Mouse (Mus musculus) neural tube, embryonic 11.5 days (tissue): Measurements from ENCODE around the gene Chac2. TPM values are rescaled to one million over a fixed set of nuclear protein-coding genes. Genes with fewer than 3 reads are reported as not detected.

ENCODE experiments used
- ATAC-seq: fragments of 200-750 bp; cut with Nextera tagmentation; 2 replicates; pipeline ENCODE4 v1.8.0; 2017; ENCODE audit warnings: moderate number of reproducible peaks, mild to moderate bottlenecking, moderate TSS enrichment, moderate library complexity; ENCODE audit not compliant: insufficient read depth, low FRiP score, low TSS enrichment
- DNase-seq: peaks from one replicate; pipeline ENCODE4 v3.0.0-alpha.2; 2015; ENCODE audit warnings: low spot score
- H3K27ac ChIP-seq: fragments of 300-500 bp; sonication (generic); 2 replicates; pipeline ENCODE4 v1.5.1; 2014; ENCODE audit warnings: low read depth, mild to moderate bottlenecking, low read length
- H3K27me3 ChIP-seq: fragments of 300-500 bp; sonication (generic); 2 replicates; pipeline ENCODE4 v1.6.1; 2014; ENCODE audit warnings: mild to moderate bottlenecking, low read length, mixed read lengths; ENCODE audit not compliant: control insufficient read depth, insufficient read depth
- H3K36me3 ChIP-seq: fragments of 300-500 bp; sonication (generic); 2 replicates; pipeline ENCODE4 v1.6.1; 2014; ENCODE audit warnings: mild to moderate bottlenecking, low read length, moderate library complexity, mixed read lengths; ENCODE audit not compliant: control insufficient read depth, insufficient read depth
- H3K4me1 ChIP-seq: fragments of 300-500 bp; sonication (generic); 2 replicates; pipeline ENCODE4 v1.6.1; 2014; ENCODE audit warnings: low read length, mixed read lengths; ENCODE audit not compliant: control insufficient read depth, insufficient read depth
- H3K4me2 ChIP-seq: fragments of 300-500 bp; sonication (generic); 2 replicates; pipeline ENCODE4 v1.6.1; 2014; ENCODE audit warnings: low read depth, mild to moderate bottlenecking, moderate library complexity
- H3K4me3 ChIP-seq: fragments of 300-500 bp; sonication (generic); 2 replicates; pipeline ENCODE4 v1.5.1; 2014; ENCODE audit warnings: low read depth, low read length
- H3K9ac ChIP-seq: fragments of 300-500 bp; sonication (generic); 2 replicates; pipeline ENCODE4 v1.6.1; 2014; ENCODE audit warnings: mild to moderate bottlenecking, low read length
- H3K9me3 ChIP-seq: fragments of 300-500 bp; sonication (generic); 2 replicates; pipeline ENCODE4 v1.6.1; 2016; ENCODE audit warnings: low read length; ENCODE audit not compliant: control insufficient read depth
- WGBS: fragments of 180-500 bp; shearing (Covaris S2); extraction: QIAGEN DNeasy Blood & Tissue Kit; methylation state at CpG from one replicate; pipeline ENCODE4 v1.1.7; 2014; 5-methylcytosine and 5-hydroxymethylcytosine counted together
- polyA plus RNA-seq: library from polyadenylated mRNA; unstranded; fragments of >200 nt; fragmentation: Nextera tagmentation; extraction: Ambion mirVana; gene quantifications from 2 replicates; pipeline ENCODE4 v1.2.1, GENCODE M21; 2014

Chac2 gene
- polyA plus RNA-seq, 1 experiment from 2014 or later, result 15.3 TPM

GRCm38 (mm10) chr11:30986625-30987017 is 471 bp upstream of the Chac2 start:
- H3K4me1 ChIP-seq, result no peaks in the 10 kb centered on the region
- peak overlapping the region; percentile 55 for H3K4me2 ChIP-seq
- DNase-seq, result no peak
- no peaks in the 10 kb centered on the region for H3K9me3 ChIP-seq
- peak; percentile 56 for ATAC-seq
- H3K9ac ChIP-seq, result peak overlapping the region; percentile 29
- peak overlapping the region; percentile 56 for H3K4me3 ChIP-seq
- H3K36me3 ChIP-seq, result no peaks in the 10 kb centered on the region
- 3% methylated on average over 2 of the region's 2 CpGs for WGBS
- no peaks in the 10 kb centered on the region for H3K27me3 ChIP-seq
- H3K27ac ChIP-seq, result no peak overlapping the region

- DNase-seq (no peak), ATAC-seq (no peak)
- H3K9ac ChIP-seq, result no peak overlapping the region
- no peaks in the 10 kb centered on the region for H3K4me1 ChIP-seq
- no peak overlapping the region for H3K4me2 ChIP-seq
- 46% methylated on average over 2 of the region's 2 CpGs for WGBS
- H3K36me3 ChIP-seq, result no peaks in the 10 kb centered on the region
- H3K27me3 ChIP-seq, result no peaks in the 10 kb centered on the region
- H3K4me3 ChIP-seq, result no peak overlapping the region
- no peak overlapping the region for H3K27ac ChIP-seq
- H3K9me3 ChIP-seq, result no peaks in the 10 kb centered on the region
Measured at GRCm38 (mm10) chr11:30985237-30985636, 913 bp downstream of the Chac2 start.

DNA sequence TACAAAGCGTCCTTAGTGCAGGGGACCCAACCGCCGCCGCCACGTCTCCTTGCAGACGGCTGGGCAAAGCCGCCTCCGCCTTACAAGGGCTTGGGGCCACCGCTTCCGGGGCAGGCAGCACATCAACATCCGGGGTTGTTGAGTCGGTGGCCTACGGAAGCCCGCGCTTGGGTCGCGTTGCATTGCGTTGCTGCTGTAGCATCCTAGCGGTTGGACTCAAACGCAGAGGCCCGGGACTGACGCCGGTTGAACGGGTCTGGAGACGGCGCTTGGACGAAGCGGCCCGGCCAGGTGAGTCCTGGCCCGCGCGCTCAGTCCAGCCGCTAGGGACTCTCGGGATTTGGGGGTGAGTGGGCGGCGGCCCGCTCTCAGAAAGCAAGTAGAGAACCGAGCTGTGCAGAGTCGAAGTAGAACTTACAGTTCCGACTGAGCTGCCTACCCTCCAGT is 31.8 kb downstream of the Chac2 start, which contains the start of gene Erlec1:
Gene Erlec1 (minus strand): TSS at position 57 of the 447 bp plus-strand sequence.
- H3K4me1 ChIP-seq, result no peaks in the 10 kb centered on the region
- WGBS, result under 1% methylated on average over 40 of the region's 40 CpGs

DNA sequence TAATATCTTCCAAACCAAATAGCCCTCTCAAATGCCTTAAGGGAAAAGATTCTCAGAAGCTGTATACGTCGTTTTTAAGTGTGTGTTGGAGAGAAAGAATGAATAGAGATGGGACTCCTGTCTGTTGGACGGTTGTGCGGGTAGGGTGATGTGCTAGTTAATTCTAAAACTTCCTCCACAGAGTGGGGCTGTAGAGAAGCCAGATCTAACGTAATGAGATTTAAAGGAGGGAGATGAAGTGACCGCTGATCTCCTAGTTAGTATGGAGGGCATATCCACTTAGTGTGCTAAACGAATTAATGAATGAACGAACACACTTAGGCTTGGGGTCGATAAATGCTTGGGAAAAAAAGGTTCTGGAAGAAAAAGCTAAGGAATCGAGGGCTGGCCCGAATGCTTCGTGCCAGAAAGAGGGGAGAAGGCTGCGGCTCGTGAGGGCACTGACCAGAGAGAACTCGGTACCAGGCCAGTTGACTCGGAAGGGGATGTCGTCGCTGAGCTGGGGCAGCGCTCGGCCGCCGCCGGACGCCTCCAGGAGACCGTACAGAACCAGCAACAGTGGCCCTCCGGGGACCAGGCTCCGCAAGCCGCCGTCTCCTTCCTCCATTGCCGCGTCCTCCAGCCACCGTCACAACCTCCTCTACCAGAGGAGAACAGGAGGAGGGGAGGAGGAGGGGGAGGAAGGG is 32.5 kb downstream of the Chac2 start:
- Histone ChIP-seq H3K9me3 (peaks cover 3% of the 10 kb centered on the region; the same call in 1 of the 2 replicates), H3K36me3 (no peaks in the 10 kb centered on the region), H3K27me3 (no peaks in the 10 kb centered on the region), H3K4me2 (peak overlapping the region; percentile 46), H3K9ac (peak overlapping the region; percentile 75), H3K4me1 (no peaks in the 10 kb centered on the region), H3K27ac (0 out of 2 replicates have a peak overlapping the region, but pooled peaks have one; percentile 36), H3K4me3 (peak overlapping the region; percentile 65)
- ATAC-seq (peak; percentile 89), DNase-seq (peak; percentile 46)
- WGBS, result 1% methylated on average over 27 of the region's 32 CpGs

More for the DNA sequence above, 31.8 kb downstream of the Chac2 start, which contains the start of gene Erlec1:
- DNase-seq, result peak; percentile 90
- peaks cover 3% of the 10 kb centered on the region; the same call in 1 of the 2 replicates for H3K9me3 ChIP-seq
- H3K9ac ChIP-seq, result peak within 1 kb of the TSS; percentile 81
- no peaks in the 10 kb centered on the region for H3K27me3 ChIP-seq
- ATAC-seq, result peak; percentile 99
- H3K27ac ChIP-seq, result peak within 1 kb of the TSS; percentile 36; the same call in 1 of the 2 replicates
- H3K4me3 ChIP-seq, result peak within 1 kb of the TSS; percentile 65
- H3K4me2 ChIP-seq, result peak within 1 kb of the TSS; percentile 68
- no peaks in the 10 kb centered on the region for H3K36me3 ChIP-seq

DNA sequence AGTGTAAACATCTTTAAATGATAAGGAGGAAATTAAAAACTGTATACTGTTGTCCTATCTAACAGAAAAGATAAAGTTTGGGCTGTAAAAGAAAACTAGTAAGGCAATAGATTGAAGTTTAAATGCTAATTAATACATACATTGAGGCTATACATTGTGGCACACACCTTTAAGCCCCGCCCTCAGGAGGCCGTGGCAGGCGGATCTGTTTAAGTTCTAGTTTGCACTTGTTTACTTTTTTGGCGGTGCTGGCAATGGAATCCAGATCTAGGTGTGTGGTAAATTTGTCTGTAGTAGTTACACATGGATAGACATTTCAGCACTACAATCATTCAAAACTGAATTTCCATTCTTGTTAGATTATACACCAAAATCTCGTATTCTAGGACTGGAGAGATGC is 33.3 kb downstream of the Chac2 start:
- Histone ChIP-seq H3K9ac (no peak overlapping the region), H3K27me3 (no peaks in the 10 kb centered on the region), H3K4me3 (no peak overlapping the region; the same call in 1 of the 2 replicates), H3K9me3 (peaks cover 3% of the 10 kb centered on the region; the same call in 1 of the 2 replicates), H3K4me1 (no peaks in the 10 kb centered on the region), H3K4me2 (peak overlapping the region; percentile 46), H3K27ac (no peak overlapping the region), H3K36me3 (no peaks in the 10 kb centered on the region)
- DNase-seq (no peak), ATAC-seq (no peak)
- 79% methylated on average over 5 of the region's 5 CpGs for WGBS

GRCm38 (mm10) chr11:30943522-30943921 is 42.6 kb downstream of the Chac2 start:
- no peaks in the 10 kb centered on the region for H3K27me3 ChIP-seq
- WGBS, result 92% methylated on average over 2 of the region's 2 CpGs
- peaks cover 5% of the 10 kb centered on the region; the same call in 1 of the 2 replicates for H3K36me3 ChIP-seq
- no peaks in the 10 kb centered on the region for H3K4me1 ChIP-seq
- no peak overlapping the region for H3K27ac ChIP-seq
- H3K4me2 ChIP-seq, result no peak overlapping the region
- no peak for DNase-seq
- no peak overlapping the region for H3K9ac ChIP-seq
- ATAC-seq, result no peak
- H3K4me3 ChIP-seq, result no peak overlapping the region
- no peaks in the 10 kb centered on the region for H3K9me3 ChIP-seq

GRCm38 (mm10) chr11:30928498-30928897 is 57.7 kb downstream of the Chac2 start:
- no peaks in the 10 kb centered on the region for H3K36me3 ChIP-seq
- WGBS, result 100% methylated on average over 1 of the region's 1 CpGs
- H3K9me3 ChIP-seq, result no peaks in the 10 kb centered on the region
- H3K27me3 ChIP-seq, result no peaks in the 10 kb centered on the region
- no peak overlapping the region for H3K27ac ChIP-seq
- ATAC-seq (no peak), DNase-seq (no peak)
- no peak overlapping the region for H3K4me3 ChIP-seq
- no peaks in the 10 kb centered on the region for H3K4me1 ChIP-seq
- no peak overlapping the region for H3K4me2 ChIP-seq
- H3K9ac ChIP-seq, result no peak overlapping the region

DNA sequence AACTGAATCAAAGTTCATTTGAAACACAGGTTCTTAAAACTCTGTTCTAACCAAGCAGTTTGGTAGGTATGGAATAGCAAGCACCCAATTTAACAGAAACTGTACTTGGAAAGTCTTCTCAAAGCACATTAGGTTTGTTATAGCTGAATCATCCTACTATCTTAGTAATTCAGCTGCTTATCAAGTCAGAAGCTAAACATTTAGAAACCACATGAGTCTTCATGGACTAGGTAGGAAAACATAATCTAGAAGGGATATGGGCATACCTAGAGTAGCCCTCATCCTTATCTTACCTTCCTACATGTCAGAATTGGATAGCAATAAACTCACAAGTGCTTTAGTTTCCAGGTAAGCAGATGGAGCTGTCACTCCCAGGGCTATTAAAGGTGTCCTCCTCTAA is 58.1 kb downstream of the Chac2 start:
- no peaks in the 10 kb centered on the region for H3K9me3 ChIP-seq

More for the DNA sequence above, 58.1 kb downstream of the Chac2 start:
- DNase-seq, result no peak
- Histone ChIP-seq H3K4me3 (no peak overlapping the region), H3K27ac (no peak overlapping the region), H3K9ac (no peak overlapping the region), H3K4me1 (no peaks in the 10 kb centered on the region), H3K36me3 (no peaks in the 10 kb centered on the region), H3K27me3 (no peaks in the 10 kb centered on the region), H3K4me2 (no peak overlapping the region)
- ATAC-seq, result no peak
